Mouse (Mus musculus): ENCODE measurements around the gene Olfr130.

Olfr130 gene

DNA sequence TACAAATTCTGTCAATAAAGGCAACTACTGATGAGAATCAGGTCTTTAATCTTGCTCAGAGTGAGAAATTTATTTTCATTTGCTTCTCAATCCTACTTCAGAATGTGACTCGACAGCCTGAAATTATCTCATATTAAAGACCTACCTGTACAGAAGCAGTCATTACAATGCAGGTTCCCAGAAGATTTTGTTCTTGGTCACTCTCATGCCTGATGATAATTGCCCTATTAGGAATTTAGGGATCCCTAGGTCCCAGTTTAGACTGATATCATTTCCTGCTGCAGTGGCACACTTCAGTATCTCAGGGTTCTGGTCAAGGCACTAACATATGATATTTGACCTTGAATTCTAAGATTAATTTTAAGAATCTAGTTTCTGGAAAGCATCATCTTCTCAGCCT, at the start of gene Olfr130:
TSS of gene Olfr130 (plus strand) at position 301 of the 400 bp plus-strand sequence.
- no peak for DNase-seq (ENCODE audit: low spot score)

- no peak for DNase-seq (ENCODE audit: low spot score)
Observed at GRCm38 (mm10) chr17:38016341-38016740, 47.4 kb upstream of the Olfr130 start.

DNA sequence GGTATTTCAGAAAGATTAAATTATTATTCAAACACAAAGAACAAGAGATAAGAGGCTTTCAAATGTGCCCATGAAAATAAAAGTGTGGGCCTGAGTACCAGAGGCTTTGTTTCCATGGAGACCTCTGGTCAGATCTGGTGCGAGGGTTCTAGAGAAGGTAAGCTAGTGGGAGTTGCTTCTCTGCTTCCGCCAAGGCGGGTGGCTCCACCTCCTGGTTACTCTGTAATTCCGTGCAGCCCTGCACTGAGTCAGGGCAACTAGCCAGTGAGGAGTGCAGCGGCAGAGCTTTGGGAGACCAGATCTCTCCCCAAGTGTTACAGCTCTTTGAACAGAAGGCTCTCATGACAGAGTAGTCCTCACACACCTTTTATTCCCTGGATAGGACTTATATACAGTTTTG, 37.4 kb upstream of the Olfr130 start:
- DNase-seq (ENCODE audit: low spot score): no peak

- DNase-seq (ENCODE audit: low spot score): no peak
Observed at GRCm38 (mm10) chr17:38059979-38060378, 3.7 kb upstream of the Olfr130 start, which contains the start of gene Olfr129. Gene Olfr129, minus strand, starts transcription at chr17:38060079.

- no peak for DNase-seq (ENCODE audit: low spot score)
Observed at GRCm38 (mm10) chr17:38082364-38082763, 18.6 kb downstream of the Olfr130 start.

- no peak for DNase-seq (ENCODE audit: low spot score)
Observed at GRCm38 (mm10) chr17:38088593-38088992, 24.9 kb downstream of the Olfr130 start, which contains the start of gene Olfr131. Gene Olfr131, minus strand, starts transcription at chr17:38088693.

All from urinary bladder, postnatal 25 days (tissue).